Mouse (Mus musculus) bone marrow, adult 2 months (tissue): ENCODE measurements around the gene Pdk2. TPM values are rescaled to one million over a fixed set of nuclear protein-coding genes. Genes with fewer than 3 reads are reported as not detected.

ENCODE experiments used
- H3K27ac ChIP-seq: fragments of 200-500 bp; 2 replicates; pipeline ENCODE4 v1.5.1; 2012; ENCODE audit warnings: low read depth, mild to moderate bottlenecking, control low read depth, inconsistent platforms, low read length; ENCODE audit not compliant: control insufficient read depth, poor library complexity, insufficient read depth
- H3K4me1 ChIP-seq: fragments of 200-500 bp; 2 replicates; pipeline ENCODE4 v1.6.1; 2011; ENCODE audit warnings: low read length; ENCODE audit not compliant: control insufficient read depth, insufficient read depth
- H3K4me3 ChIP-seq: fragments of 200-500 bp; replicated peaks from 2 replicates; pipeline ENCODE3; 2011; ENCODE audit warnings: mild to moderate bottlenecking, low read depth, low read length, control low read depth; ENCODE audit not compliant: control insufficient read depth
- CTCF ChIP-seq: fragments of 200-500 bp; IDR thresholded peaks from 2 replicates; pipeline ENCODE4 v1.5.1; 2011; ENCODE audit warnings: low read length, control low read depth; ENCODE audit not compliant: control insufficient read depth, insufficient read depth
- POLR2A ChIP-seq: fragments of 200-500 bp; IDR thresholded peaks from 2 replicates; pipeline ENCODE4 v1.6.1; 2011; ENCODE audit warnings: low read depth, mild to moderate bottlenecking, control low read depth, low read length, borderline replicate concordance; ENCODE audit not compliant: control insufficient read depth
- WGBS: fragments of 180-500 bp; shearing (Covaris S2); methylation state at CpG from one replicate; pipeline ENCODE4 v1.1.7; 2018; 5-methylcytosine and 5-hydroxymethylcytosine counted together
- polyA plus RNA-seq: library from polyadenylated mRNA; stranded (reverse); fragments of >200 nt; gene quantifications from 2 replicates; pipeline ENCODE4 v1.2.4, GENCODE M21; 2011; ENCODE audit warnings: low replicate concordance; ENCODE audit not compliant: missing spikeins, insufficient read depth, insufficient read length

The Pdk2 gene
- polyA plus RNA-seq, 1 experiment = 8.1 TPM

DNA sequence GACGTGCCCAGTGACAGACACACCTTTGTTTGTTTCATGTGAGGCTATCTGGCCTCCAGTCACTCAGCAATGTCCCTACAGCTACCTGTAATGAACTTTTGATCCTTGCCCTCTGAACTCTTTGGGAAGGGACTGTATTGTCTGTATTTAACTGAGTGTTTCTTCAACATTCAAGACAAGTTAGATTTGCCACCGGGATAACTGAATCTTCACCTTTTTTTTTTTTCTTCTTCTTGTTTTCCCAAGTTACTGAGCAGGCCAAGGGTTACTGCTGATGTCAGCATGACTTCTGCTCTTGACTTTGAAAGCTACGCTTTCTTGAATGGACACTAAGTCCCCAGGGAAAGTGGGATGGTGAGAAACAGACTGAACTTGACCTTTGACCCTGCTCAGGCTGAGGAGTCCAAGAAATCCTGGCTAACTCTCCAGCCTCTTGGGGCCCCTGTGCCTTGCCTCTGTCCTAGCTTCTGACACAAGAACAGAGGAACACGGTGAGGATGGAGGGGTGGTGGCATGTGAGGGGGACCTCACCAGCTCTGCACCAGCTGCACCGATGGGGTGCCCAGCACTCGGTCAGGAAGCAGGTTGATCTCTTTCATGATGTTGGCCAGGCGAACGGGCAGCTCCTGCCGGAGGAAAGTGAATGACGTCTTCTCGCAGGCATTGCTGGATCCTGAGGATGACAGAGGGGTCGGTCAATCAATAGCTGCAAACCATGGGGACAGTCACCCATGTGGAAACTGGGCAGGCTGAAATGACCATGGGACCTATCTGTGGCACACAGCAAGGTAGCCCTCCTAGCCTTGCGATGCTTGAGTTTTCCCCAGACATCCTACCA, 2.1 kb downstream of the Pdk2 start:
- TF ChIP-seq CTCF = no peak
- no peak for TF ChIP-seq POLR2A
- no peak overlapping the region for H3K4me3 ChIP-seq
- H3K4me1 ChIP-seq = peaks cover 1% of the 10 kb centered on the region; the same call in 1 of the 2 replicates
- WGBS = 84% methylated on average over 13 of the region's 13 CpGs
- no peak overlapping the region for H3K27ac ChIP-seq

DNA sequence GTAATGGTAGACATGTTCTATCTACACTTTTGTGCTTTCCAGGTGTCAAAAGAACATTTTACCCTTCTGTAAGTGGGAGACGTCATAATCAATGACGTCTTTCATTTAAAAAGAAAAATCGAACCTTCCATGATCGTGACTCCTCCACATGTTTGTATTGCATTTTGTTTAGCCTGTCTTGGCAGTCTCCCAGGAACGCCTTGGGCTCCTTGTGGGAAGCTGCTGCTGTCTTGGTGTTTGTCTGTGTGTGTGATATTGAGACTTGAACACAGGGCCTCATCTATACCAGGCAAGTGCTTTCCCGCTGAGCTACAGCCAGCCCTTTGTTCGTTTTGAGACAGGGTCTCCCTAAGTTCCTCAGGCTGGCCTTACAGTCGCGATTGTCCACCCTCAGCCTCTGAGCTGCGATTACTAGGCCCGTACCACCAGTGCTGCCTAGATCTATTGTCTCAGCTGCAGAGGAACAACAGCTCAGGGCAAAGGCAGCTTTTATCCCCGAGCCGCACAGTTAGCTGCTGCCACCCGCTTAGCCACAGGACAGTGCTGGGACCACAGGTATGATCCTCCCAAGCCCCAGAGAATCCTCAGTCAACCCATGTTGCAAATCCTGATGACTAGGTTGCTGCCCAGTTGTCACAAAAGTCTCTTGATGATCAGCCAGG, 2.9 kb downstream of the Pdk2 start:
- no peak for TF ChIP-seq CTCF
- no peak for TF ChIP-seq POLR2A
- no peak overlapping the region for H3K27ac ChIP-seq
- H3K4me3 ChIP-seq = no peak overlapping the region
- H3K4me1 ChIP-seq = peaks cover 1% of the 10 kb centered on the region; the same call in 1 of the 2 replicates
- 86% methylated on average over 14 of the region's 14 CpGs for WGBS

DNA sequence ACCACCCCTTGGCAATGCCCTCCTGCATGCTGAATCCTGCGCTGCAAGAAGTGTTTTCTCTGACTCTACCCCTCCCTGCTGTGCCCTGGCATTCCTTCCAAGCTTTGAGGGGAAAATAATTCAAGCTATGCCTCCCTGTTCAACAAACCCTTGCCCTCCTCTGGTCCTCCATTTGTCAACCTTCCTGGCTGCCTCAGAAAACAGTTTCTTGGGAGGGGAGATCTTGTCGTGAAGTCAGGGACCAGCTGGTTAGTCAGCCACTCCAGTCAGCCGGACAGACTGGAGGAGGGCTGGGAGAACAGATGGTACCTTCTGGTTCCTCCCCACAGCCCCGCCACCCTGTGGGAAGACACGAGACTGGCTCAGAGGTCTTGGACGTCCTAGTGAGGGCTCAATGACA, 3.8 kb downstream of the Pdk2 start:
- H3K4me3 ChIP-seq = no peak overlapping the region
- H3K4me1 ChIP-seq = peaks cover 1% of the 10 kb centered on the region; the same call in 1 of the 2 replicates
- no peak for TF ChIP-seq POLR2A
- no peak for TF ChIP-seq CTCF
- H3K27ac ChIP-seq = no peak overlapping the region
- 74% methylated on average over 6 of the region's 6 CpGs for WGBS

GRCm38 (mm10) chr11:95036521-95036920, 4.6 kb downstream of the Pdk2 start:
- Histone ChIP-seq H3K27ac (no peak overlapping the region), H3K4me3 (no peak overlapping the region), H3K4me1 (peaks cover 1% of the 10 kb centered on the region; the same call in 1 of the 2 replicates)
- 94% methylated on average over 5 of the region's 5 CpGs for WGBS
- TF ChIP-seq CTCF = no peak
- TF ChIP-seq POLR2A = no peak

- WGBS = 75% methylated on average over 10 of the region's 10 CpGs
- Histone ChIP-seq H3K27ac (no peak overlapping the region), H3K4me3 (no peak overlapping the region), H3K4me1 (no peaks in the 10 kb centered on the region)
- TF ChIP-seq CTCF = no peak
- TF ChIP-seq POLR2A = no peak
Observed at GRCm38 (mm10) chr11:95034902-95035301, 6.3 kb downstream of the Pdk2 start.

DNA sequence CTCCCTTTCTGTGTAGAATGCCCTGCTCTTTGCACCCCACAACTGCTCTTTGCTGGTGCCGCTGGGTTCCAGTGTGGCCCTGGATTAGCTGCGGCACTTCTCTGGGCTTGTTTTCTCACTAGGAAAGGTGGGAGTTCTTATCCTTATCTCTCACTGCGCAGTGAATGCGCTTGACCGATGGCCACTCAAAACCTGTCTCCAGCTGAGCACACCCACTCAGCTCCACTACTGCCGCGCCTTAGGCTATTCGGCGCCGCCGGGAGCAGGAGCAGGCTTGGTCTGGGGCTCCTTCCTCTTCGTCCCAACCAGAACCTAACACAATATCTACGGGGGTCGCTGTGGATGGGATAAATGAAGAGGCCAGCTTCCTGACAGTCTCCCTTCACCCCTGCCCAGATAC, 7.5 kb downstream of the Pdk2 start:
- 89% methylated on average over 14 of the region's 14 CpGs for WGBS
- no peak overlapping the region for H3K4me3 ChIP-seq
- no peaks in the 10 kb centered on the region for H3K4me1 ChIP-seq
- no peak for TF ChIP-seq CTCF
- no peak for TF ChIP-seq POLR2A
- no peak overlapping the region for H3K27ac ChIP-seq

- TF ChIP-seq POLR2A (no peak), CTCF (no peak)
- H3K4me3 ChIP-seq = no peak overlapping the region
- 74% methylated on average over 6 of the region's 6 CpGs for WGBS
- H3K4me1 ChIP-seq = no peaks in the 10 kb centered on the region
- no peak overlapping the region for H3K27ac ChIP-seq
Observed at GRCm38 (mm10) chr11:95032945-95033344, 8.2 kb downstream of the Pdk2 start.

DNA sequence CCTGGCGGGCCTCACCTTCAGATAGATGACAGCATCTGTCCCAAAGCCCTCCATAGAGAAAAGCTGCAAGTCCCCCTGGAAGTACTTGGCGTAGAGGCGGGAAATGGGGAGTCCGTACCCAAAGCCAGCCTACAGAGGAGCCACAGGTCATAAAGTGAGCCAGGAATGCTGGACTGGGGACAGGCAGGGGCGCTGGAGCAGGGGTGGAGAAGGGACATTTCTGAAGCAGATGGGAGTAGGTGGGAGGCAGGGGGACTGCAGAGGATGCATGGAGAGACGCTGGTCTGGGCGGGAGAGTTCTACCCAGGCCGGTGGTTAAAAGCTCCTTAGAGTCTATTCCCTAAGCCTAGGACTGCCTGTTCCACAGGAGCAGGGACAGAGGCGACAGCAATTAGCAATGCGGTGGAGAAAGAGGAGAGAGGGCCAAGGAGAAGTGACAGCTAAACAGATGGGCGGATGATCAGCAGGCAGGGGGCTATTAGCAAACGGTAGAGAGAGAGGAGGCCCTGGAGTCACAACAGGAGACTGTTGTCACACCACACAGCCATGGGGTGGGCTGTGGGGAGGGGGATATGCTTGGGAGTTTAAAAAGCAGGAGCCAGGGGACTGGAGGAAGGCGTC, 13.2 kb downstream of the Pdk2 start:
- no peak overlapping the region for H3K27ac ChIP-seq
- H3K4me1 ChIP-seq = no peaks in the 10 kb centered on the region
- no peak for TF ChIP-seq POLR2A
- TF ChIP-seq CTCF = no peak
- no peak overlapping the region for H3K4me3 ChIP-seq
- 83% methylated on average over 13 of the region's 13 CpGs for WGBS
